Mouse (Mus musculus) G1E (cell line): Measurements from ENCODE around the gene Pdpk1. TPM values are rescaled to one million over a fixed set of nuclear protein-coding genes. Genes with fewer than 3 reads are reported as not detected.

Source experiments
- ATAC-seq: 2 replicates; pipeline ENCODE4 v1.8.0; 2016; ENCODE audit warnings: mild to moderate bottlenecking; ENCODE audit not compliant: insufficient number of reproducible peaks, poor library complexity, low FRiP score, severe bottlenecking; ENCODE audit errors: extremely low read depth
- DNase-seq: peaks from one replicate; pipeline ENCODE4 v3.0.0; 2012; ENCODE audit warnings: low spot score
- H3K27me3 ChIP-seq: 2 replicates; pipeline ENCODE4 v1.6.1; 2012; ENCODE audit warnings: mild to moderate bottlenecking, low read length, inconsistent platforms; ENCODE audit not compliant: insufficient read depth
- H3K36me3 ChIP-seq: replicated peaks from 2 replicates; pipeline ENCODE3; 2012; ENCODE audit warnings: mild to moderate bottlenecking, inconsistent platforms
- H3K4me1 ChIP-seq: 2 replicates; pipeline ENCODE4 v1.6.1; 2012; ENCODE audit warnings: low read depth, low read length, inconsistent platforms, mixed read lengths; ENCODE audit not compliant: insufficient read depth
- H3K4me3 ChIP-seq: 2 replicates; pipeline ENCODE4 v1.5.1; 2012; ENCODE audit warnings: low read depth, mild to moderate bottlenecking, inconsistent platforms, low read length, moderate library complexity, mixed read lengths
- H3K9me3 ChIP-seq: replicated peaks from 2 replicates; pipeline ENCODE4 v1.6.1; 2012; ENCODE audit warnings: inconsistent platforms
- CTCF ChIP-seq: IDR thresholded peaks from 2 replicates; pipeline ENCODE4 v1.5.1; 2012; ENCODE audit warnings: low read depth, low read length, inconsistent platforms, mixed read lengths
- GATA1 ChIP-seq: IDR thresholded peaks from 2 replicates; pipeline ENCODE4 v1.6.1; 2012; ENCODE audit warnings: borderline replicate concordance, low read length, inconsistent platforms, mixed read lengths
- GATA2 ChIP-seq: IDR thresholded peaks from 2 replicates; pipeline ENCODE4 v1.6.1; 2012; ENCODE audit warnings: low read depth, low read length, inconsistent platforms, borderline replicate concordance
- POLR2AphosphoS5 ChIP-seq: IDR thresholded peaks from 2 replicates; pipeline ENCODE4 v1.6.1; 2012; ENCODE audit warnings: low read depth, low read length, inconsistent platforms; ENCODE audit not compliant: insufficient replicate concordance
- TAL1 ChIP-seq: conservative IDR thresholded peaks from 2 replicates; pipeline ENCODE4 v1.6.1; 2012; ENCODE audit warnings: low read depth, low read length, inconsistent platforms, mixed read lengths
- polyA plus RNA-seq: library from polyadenylated mRNA; stranded (reverse); fragments of >175 nt; gene quantifications from 2 replicates; pipeline ENCODE4 v1.2.3, GENCODE M21; 2012
- total RNA-seq, 2 experiments: library from RNA; stranded (forward) in 1 of 2; stranded (reverse) in 1 of 2; fragments of 200-1000 nt in 1 of 2; fragments of >200 nt in 1 of 2; fragmentation: Nextera tagmentation in 1 of 2; gene quantifications; 2 replicates each; pipeline ENCODE4 v1.2.3; 2014 to 2017

The Pdpk1 gene
- total and polyA plus RNA-seq, 3 experiments, result 47.8 to 63.3 (median 58.8) TPM

GRCm38 (mm10) chr17:24193268-24193667 is 42.5 kb upstream of the Pdpk1 start:
- DNase-seq, result no peak
- Histone ChIP-seq H3K9me3 (no peaks in the 10 kb centered on the region), H3K4me1 (peaks cover 79% of the 10 kb centered on the region), H3K36me3 (peaks cover 92% of the 10 kb centered on the region), H3K27me3 (no peaks in the 10 kb centered on the region), H3K4me3 (no peak overlapping the region)
- no peak for ATAC-seq
- TF ChIP-seq TAL1 (no peak), GATA1 (no peak), POLR2AphosphoS5 (no peak), CTCF (no peak)

- DNase-seq (no peak), ATAC-seq (no peak)
- peaks cover 92% of the 10 kb centered on the region for H3K36me3 ChIP-seq
- H3K27me3 ChIP-seq, result no peaks in the 10 kb centered on the region
- TF ChIP-seq TAL1, result no peak
- TF ChIP-seq GATA1, result no peak
- no peak for TF ChIP-seq POLR2AphosphoS5
- TF ChIP-seq CTCF, result no peak
- no peak for TF ChIP-seq GATA2
- no peak overlapping the region for H3K4me3 ChIP-seq
- no peaks in the 10 kb centered on the region for H3K9me3 ChIP-seq
- peaks cover 78% of the 10 kb centered on the region for H3K4me1 ChIP-seq
Measured at GRCm38 (mm10) chr17:24192848-24193247, 42.1 kb upstream of the Pdpk1 start.

GRCm38 (mm10) chr17:24191481-24191880 is 40.8 kb upstream of the Pdpk1 start:
- ATAC-seq, result no peak
- Histone ChIP-seq H3K27me3 (no peaks in the 10 kb centered on the region), H3K4me3 (no peak overlapping the region), H3K36me3 (peaks cover 88% of the 10 kb centered on the region), H3K9me3 (no peaks in the 10 kb centered on the region), H3K4me1 (peaks cover 66% of the 10 kb centered on the region)
- no peak for TF ChIP-seq GATA1
- no peak for TF ChIP-seq TAL1
- DNase-seq, result no peak

GRCm38 (mm10) chr17:24190934-24191333 is 40.2 kb upstream of the Pdpk1 start:
- no peak for ATAC-seq
- no peak overlapping the region for H3K4me3 ChIP-seq
- no peaks in the 10 kb centered on the region for H3K27me3 ChIP-seq
- H3K36me3 ChIP-seq, result peaks cover 88% of the 10 kb centered on the region
- DNase-seq, result no peak
- H3K9me3 ChIP-seq, result no peaks in the 10 kb centered on the region
- TF ChIP-seq POLR2AphosphoS5, result no peak
- peaks cover 62% of the 10 kb centered on the region for H3K4me1 ChIP-seq

GRCm38 (mm10) chr17:24174259-24174658 is 23.5 kb upstream of the Pdpk1 start:
- H3K4me3 ChIP-seq, result no peak overlapping the region
- no peak for ATAC-seq
- TF ChIP-seq POLR2AphosphoS5, result peak; percentile 79
- no peak for TF ChIP-seq CTCF
- H3K4me1 ChIP-seq, result peaks cover 49% of the 10 kb centered on the region
- H3K27me3 ChIP-seq, result no peaks in the 10 kb centered on the region
- no peaks in the 10 kb centered on the region for H3K9me3 ChIP-seq
- H3K36me3 ChIP-seq, result peaks cover 34% of the 10 kb centered on the region
- no peak for DNase-seq

GRCm38 (mm10) chr17:24173423-24173822 is 22.7 kb upstream of the Pdpk1 start:
- ATAC-seq (no peak), DNase-seq (no peak)
- no peak overlapping the region for H3K4me3 ChIP-seq
- TF ChIP-seq CTCF (peak; percentile 95), GATA2 (no peak), TAL1 (no peak), GATA1 (no peak), POLR2AphosphoS5 (no peak)
- peaks cover 28% of the 10 kb centered on the region for H3K36me3 ChIP-seq
- H3K9me3 ChIP-seq, result no peaks in the 10 kb centered on the region
- H3K27me3 ChIP-seq, result no peaks in the 10 kb centered on the region
- H3K4me1 ChIP-seq, result peaks cover 47% of the 10 kb centered on the region

- Histone ChIP-seq H3K4me1 (peaks cover 64% of the 10 kb centered on the region), H3K4me3 (no peak overlapping the region), H3K27me3 (no peaks in the 10 kb centered on the region), H3K9me3 (no peaks in the 10 kb centered on the region), H3K36me3 (peaks cover 36% of the 10 kb centered on the region)
- no peak for DNase-seq
- no peak for ATAC-seq
- no peak for TF ChIP-seq GATA1
- TF ChIP-seq TAL1, result no peak
- TF ChIP-seq GATA2, result no peak
- no peak for TF ChIP-seq POLR2AphosphoS5
Measured at GRCm38 (mm10) chr17:24171738-24172137, 21.0 kb upstream of the Pdpk1 start.
